Mouse (Mus musculus): ENCODE measurements at regions not wholly inside any gene's neighbourhood (a gene's known extent, or its start where the extent isn't known, plus 50 kb on each side); places are given as distances from the start of the nearest gene placed in this dataset.

DNA sequence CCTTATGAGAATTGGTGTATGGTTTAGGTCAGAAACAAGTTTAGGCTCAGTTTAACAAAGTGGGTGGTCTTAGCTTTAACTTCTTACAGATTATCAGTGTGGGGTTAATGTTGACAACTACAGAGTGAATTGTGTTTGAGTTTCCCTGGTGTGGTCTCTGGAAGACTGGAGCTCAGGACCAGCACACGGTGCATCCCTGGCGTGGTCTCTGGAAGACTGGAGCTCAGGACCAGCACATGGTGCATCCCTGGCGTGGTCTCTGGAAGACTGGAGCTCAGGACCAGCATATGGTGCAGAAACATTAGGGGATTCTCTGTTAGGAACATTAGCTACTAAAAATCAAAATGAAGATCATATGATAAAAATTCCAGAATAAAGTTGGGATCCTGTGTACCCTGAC lies 327.3 kb upstream of the Rgmb start:
- no peak for TF ChIP-seq CTCF (IDR thresholded peaks at IDR 0.05; ENCODE audit: control insufficient read depth, insufficient read depth, insufficient read length)
- no peak for TF ChIP-seq MYOG (IDR thresholded peaks at IDR 0.05; ENCODE audit: control insufficient read depth, extremely low read depth, insufficient read length)
- TF ChIP-seq USF1 (IDR thresholded peaks at IDR 0.05; ENCODE audit: low read depth), result no peak
- TF ChIP-seq MAX (IDR thresholded peaks at IDR 0.05), result no peak
- no peak for TF ChIP-seq MYOD1 (IDR thresholded peaks at IDR 0.05; ENCODE audit: control insufficient read depth, insufficient read length, low read depth)

All from C2C12 (cell line).